Mouse (Mus musculus): ENCODE measurements around the gene Nup107.

- TF ChIP-seq POLR2A (IDR thresholded peaks at IDR 0.05; ENCODE audit: borderline replicate concordance, extremely low read depth, insufficient read depth, insufficient read length, poor library complexity, severe bottlenecking) = no peak
- TF ChIP-seq CTCF (IDR thresholded peaks at IDR 0.05; ENCODE audit: borderline replicate concordance, extremely low read depth, insufficient read depth, insufficient read length) = no peak
Measured at GRCm38 (mm10) chr10:117702024-117702833, 90.3 kb downstream of the Nup107 start.
